Mouse (Mus musculus) spleen, adult 18-20 months (tissue): ENCODE results near the gene Gm49380.

Experiments
- DNase-seq, 2 experiments: peaks; one replicate each; pipeline ENCODE4 v3.0.0; 2022; ENCODE audit warnings: mixed read lengths in 2 of 2

Gm49380 gene

DNA sequence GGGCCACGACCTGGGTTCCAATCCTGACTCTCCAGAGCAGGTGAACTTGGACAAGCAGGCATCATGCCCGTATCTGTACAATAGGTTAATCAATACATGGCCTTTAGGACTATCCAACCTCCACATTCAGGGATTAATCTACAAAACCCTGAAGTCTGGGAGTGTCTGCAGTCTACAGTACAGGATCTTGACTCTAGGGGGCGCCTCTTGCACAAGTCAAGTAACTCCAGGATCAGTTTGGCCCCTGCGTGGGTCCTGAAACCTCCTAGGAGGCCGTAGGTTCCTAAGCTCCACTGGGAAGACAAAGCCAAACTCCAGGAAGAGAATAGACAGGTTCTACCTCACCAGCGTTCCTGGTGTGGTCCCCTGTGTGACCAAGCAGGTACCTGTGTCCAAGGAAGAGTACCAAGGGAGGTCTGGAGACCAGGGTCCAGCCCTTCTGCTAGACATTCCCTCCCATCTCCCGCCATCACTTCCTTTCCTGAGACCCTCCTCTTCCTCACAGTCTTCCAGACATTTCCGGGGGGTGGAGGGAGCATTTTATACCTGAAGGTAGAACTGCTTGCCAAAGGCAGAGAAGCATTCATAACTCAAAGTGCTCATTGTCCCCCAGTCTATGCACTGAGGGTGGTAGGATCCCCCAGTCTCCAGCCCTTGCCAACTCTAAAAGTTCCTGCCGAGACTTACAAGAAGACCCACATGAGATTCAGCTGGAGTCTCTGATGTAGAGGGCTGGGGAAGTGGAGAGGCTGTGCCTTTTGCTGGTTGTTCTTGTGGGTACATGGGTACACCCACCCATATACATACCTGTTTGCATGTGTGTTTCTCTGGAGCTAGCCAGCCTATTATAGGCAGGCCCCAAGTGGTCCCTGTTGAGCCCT is 38.7 kb downstream of the Gm49380 start:
- peak in 1 of 2 experiments; percentile 27 for DNase-seq

DNA sequence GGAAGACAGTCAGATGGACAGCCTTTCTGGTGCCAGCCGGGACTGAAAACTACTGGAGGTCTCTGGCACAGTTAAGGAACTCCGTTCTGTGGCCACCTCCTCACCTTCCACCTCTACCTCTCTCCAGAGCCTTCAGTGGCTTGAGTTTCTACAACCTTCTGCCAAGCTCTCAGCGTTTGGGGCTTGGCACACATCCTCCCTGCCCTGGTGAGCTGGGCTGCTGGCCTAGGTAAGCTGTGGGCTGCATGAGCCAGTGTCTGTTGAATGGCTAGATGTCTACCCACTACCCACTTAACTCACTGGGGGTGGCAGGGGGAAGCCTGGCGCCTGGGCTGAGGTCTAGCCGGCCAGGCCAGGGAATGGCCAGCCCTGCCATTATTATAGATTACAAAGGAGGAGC is 40.2 kb downstream of the Gm49380 start:
- no peak for DNase-seq

DNA sequence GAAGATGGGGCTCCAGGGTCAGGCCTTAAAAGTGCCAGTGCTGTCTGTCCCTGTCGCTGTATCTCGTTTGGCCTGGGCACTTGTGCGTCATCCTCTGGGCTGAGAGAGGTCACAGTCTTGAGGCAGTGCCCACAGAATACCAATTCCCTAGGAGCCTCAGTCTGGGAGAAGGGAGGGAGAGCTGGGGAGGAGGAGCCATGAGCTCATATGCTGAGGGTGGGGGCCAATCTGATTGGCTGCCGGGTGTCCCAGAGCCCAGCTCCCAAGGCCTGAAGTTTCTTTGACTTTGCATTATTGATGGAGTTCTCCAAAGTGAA is 40.7 kb downstream of the Gm49380 start:
- DNase-seq = no peak

DNA sequence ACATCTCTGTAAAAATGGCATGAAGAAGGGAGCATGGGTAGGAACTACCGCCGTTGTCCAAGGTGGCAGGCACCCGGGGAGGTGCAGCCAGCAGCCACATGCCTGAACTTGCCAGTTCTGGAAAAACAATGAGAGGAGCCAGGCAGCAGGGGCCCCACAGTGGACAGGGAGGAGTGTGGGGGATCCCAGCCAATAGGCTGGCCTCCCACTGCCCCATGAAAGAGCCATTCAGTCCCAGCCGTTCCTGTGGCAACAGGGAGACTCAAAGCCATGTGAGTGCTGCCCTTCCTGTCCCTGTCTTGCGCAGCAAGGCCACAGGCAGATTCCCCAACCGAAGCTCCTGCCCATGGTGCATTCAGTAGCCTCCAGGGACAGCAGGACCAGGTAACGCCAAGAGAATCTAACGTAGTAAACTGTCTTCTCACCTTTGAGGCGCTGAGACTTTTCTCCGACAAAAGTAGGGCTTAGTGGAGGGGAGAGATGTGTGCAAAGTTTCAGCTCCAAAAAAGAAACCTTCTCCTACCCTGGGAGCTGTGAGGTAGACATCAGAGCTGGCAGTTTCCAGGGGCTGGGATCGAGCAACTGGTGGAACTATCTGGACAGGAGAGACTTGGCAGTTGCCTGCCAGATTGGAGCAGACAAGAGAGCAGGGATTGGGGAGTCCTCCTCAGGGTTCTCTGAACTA is 41.2 kb downstream of the Gm49380 start:
- no peak for DNase-seq

GRCm38 (mm10) chr9:44070844-44071231 is 42.5 kb downstream of the Gm49380 start:
- DNase-seq = no peak

GRCm38 (mm10) chr9:44070113-44070843 is 43.0 kb downstream of the Gm49380 start:
- no peak for DNase-seq

- no peak for DNase-seq
Observed at GRCm38 (mm10) chr9:44069252-44069651, 44.0 kb downstream of the Gm49380 start.

- no peak for DNase-seq
Observed at GRCm38 (mm10) chr9:44067960-44068330, 45.4 kb downstream of the Gm49380 start.

GRCm38 (mm10) chr9:44067241-44067959 is 45.9 kb downstream of the Gm49380 start:
- no peak for DNase-seq

DNA sequence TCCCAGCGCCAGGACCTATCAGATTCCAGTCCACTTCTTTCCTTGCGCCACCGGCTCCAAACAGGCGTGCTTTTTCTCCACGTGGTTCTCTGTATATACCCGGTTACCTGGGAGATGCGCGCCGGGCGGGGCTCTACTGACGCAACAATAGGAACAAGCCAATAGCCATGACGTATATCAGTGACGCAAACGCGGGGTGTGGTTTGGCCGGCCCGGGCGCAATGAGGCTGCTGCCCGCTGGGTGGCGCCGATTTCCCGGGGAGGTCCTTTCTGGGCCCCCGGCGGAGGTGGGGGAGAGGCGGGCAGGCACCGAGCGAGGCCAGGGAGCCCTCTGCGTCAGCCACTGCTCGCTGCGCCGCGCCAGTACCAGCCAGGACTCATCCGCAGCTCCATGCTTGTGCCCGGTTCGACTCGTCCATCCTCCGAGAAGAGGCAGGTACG is 46.5 kb downstream of the Gm49380 start, which contains the start of gene Usp2:
TSS of gene Usp2 (plus strand) at position 237 of the 441 bp plus-strand sequence.
- peak; percentile 93 to 98 for DNase-seq

DNA sequence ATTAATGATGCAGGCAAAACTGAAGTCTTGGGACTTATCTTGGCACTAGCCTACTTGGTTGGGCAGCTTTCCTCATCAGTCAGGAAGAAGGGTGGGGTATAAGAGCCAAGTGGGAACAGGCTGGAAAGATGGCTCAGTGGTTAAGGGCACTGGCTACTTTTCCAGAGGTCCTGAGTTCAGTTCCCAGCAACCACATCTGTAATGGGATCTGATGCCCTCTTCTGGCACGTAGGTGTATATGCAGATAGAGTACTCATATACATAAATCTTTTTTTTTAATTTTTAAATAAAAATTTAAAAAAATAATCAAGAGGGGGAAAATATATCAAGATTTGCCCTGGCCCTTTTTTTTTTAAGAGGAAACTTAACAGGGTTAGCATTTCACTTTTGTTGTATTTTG is 48.1 kb downstream of the Gm49380 start:
- DNase-seq = no peak

- DNase-seq = no peak
Observed at GRCm38 (mm10) chr9:44058606-44059005, 54.7 kb downstream of the Gm49380 start.

DNA sequence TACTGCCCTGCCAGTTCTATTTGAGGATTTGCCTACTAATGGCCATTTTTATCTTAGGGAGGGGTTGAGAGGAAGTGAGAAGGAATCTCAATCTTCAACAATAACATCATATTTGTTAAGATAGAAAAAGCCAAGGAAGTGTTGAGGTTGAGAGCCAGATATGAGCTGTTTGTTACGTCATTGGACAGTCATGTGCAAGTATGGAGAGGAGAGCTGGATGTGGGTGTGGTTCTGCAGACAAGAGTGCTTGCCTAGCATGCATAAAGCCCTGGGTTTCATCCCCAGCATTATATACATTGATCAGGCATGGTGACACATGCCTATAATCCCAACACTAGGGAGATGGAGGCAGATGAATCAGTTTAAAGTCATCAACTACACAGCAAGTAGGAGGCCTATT is 59.4 kb downstream of the Gm49380 start:
- no peak for DNase-seq

GRCm38 (mm10) chr9:44052855-44053254 is 60.4 kb downstream of the Gm49380 start:
- no peak for DNase-seq

DNA sequence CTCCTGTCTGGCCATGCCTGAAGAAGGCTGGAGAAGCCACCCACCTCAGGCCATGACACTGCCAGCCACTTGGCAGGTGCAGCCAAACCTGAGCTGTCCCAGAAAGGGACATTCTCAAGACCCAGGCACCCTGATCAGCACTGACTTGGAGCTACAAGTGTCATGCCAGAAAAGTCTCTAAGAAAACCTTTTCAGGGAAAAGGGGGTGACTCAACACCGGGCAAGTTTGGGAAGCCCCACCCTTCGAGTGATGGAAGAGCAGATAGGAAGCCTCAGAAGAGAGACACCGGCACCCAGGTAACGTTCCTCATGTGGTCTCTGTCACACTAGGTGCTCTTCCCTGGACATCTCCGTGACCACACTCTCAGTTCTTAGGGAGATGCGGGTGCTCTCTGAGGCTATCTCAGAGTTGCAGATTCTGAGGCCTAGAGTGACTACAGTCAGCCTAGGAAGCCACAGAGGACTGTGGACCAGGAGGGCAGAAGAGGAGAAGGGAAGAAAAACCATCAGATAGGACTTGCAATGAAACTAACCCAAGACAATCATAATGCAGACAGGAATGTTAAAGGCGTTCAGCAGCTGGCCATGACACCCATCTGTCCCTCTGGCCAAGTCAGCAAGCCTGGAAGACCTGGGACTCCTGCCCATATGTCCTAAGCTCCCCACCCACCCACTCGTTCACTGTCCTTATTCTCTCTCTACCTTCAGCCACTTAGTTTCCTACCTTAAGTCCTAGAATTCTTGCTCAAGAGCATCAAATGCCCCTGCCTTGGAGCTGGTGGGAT is 63.7 kb downstream of the Gm49380 start:
- no peak for DNase-seq

- no peak for DNase-seq
Observed at GRCm38 (mm10) chr9:44048541-44049380, 64.5 kb downstream of the Gm49380 start.

DNA sequence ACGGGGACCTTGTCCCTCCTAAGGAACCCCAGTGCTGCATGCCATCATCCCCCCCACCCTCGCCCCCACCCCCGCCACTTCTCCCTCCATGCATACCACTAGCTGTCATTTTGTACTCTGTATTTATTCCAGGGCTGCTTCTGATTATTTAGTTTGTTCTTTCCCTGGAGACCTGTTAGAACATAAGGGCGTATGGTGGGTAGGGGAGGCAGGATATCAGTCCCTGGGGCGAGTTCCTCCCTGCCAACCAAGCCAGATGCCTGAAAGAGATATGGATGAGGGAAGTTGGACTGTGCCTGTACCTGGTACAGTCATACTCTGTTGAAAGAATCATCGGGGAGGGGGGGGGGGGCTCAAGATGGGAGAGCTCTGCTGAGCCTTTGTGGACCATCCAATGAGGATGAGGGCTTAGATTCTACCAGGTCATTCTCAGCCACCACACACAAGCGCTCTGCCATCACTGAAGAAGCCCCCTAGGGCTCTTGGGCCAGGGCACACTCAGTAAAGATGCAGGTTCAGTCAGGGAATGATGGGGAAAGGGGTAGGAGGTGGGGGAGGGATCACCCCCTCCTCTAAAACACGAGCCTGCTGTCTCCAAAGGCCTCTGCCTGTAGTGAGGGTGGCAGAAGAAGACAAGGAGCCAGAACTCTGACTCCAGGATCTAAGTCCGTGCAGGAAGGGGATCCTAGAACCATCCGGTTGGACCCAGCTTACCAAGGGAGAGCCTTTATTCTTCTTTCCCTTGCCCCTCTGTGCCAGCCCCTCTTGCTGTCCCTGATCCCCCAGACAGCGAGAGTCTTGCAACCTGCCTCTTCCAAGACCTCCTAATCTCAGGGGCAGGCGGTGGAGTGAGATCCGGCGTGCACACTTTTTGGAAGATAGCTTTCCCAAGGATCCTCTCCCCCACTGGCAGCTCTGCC is 65.5 kb downstream of the Gm49380 start:
- DNase-seq = no peak

DNA sequence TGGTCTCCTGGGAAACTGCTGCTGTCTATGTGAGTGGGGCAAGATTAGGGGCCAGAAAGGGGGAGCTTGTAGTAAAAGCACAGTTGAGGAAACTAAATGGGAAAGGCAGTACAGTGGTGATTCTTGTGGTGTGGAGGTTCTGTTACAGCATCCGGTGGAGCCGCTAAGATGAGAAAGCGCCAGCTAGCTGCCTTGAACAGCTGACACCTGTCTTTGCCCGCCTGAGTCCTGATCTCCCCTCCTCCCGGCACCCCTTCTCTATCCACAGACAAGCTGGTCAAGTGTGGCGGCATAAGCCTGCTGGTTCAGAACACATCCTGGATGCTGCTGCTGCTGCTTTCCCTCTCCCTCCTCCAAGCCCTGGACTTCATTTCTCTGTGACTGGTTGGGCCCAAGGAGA is 66.2 kb downstream of the Gm49380 start:
- no peak for DNase-seq

GRCm38 (mm10) chr9:44046426-44046825 is 66.9 kb downstream of the Gm49380 start:
- DNase-seq = no peak

DNA sequence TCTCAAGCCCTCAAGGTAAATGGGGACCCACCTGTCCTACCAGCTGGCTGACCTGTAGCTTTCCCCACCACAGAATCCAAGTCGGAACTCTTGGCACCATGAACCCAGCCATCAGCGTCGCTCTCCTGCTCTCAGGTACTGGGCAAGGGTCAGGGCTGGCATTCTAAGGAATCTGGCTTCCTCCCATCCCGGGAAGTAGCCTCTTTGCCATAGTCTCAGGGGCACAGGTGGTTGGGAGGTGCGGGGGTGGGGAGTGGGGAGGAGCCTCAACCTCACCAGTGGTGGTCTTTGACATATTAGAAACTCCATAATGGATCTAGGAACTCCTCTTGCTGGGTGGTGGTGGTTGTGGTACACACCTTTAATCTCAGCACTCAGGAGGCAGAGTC is 67.4 kb downstream of the Gm49380 start:
- DNase-seq = no peak
